Mouse (Mus musculus) forebrain, embryonic 13.5 days (tissue): ENCODE measurements around the gene Sdr9c7. TPM values are rescaled to one million over a fixed set of nuclear protein-coding genes. Genes with fewer than 3 reads are reported as not detected.
"Not testable (repeated sequence)": the region's sequence is repeated elsewhere in the genome, so short reads cannot be mapped to it uniquely, and the experiment has no call there.

Experiments used
- ATAC-seq: fragments of 200-750 bp; cut with Nextera tagmentation; 2 replicates; pipeline ENCODE4 v1.8.0; 2017
- H3K27ac ChIP-seq: fragments of 300-500 bp; sonication (generic); 2 replicates; pipeline ENCODE4 v1.5.1; 2015; ENCODE audit warnings: inconsistent platforms, mild to moderate bottlenecking, moderate library complexity
- H3K27me3 ChIP-seq: fragments of 300-500 bp; sonication (generic); 2 replicates; pipeline ENCODE4 v1.6.1; 2015; ENCODE audit warnings: mild to moderate bottlenecking, inconsistent platforms
- H3K36me3 ChIP-seq: fragments of 300-500 bp; sonication (generic); 2 replicates; pipeline ENCODE4 v1.6.1; 2015; ENCODE audit warnings: mild to moderate bottlenecking, inconsistent platforms; ENCODE audit not compliant: poor library complexity, severe bottlenecking
- H3K4me1 ChIP-seq: fragments of 300-500 bp; sonication (generic); 2 replicates; pipeline ENCODE4 v1.6.1; 2015; ENCODE audit warnings: inconsistent platforms
- H3K4me2 ChIP-seq: fragments of 300-500 bp; sonication (generic); 2 replicates; pipeline ENCODE4 v1.6.1; 2015; ENCODE audit warnings: inconsistent platforms, mild to moderate bottlenecking, moderate library complexity
- H3K4me3 ChIP-seq: fragments of 300-500 bp; sonication (generic); 2 replicates; pipeline ENCODE4 v1.5.1; 2015; ENCODE audit warnings: mild to moderate bottlenecking, inconsistent platforms
- H3K9ac ChIP-seq: fragments of 300-500 bp; sonication (generic); 2 replicates; pipeline ENCODE4 v1.6.1; 2015; ENCODE audit warnings: mild to moderate bottlenecking, inconsistent platforms
- H3K9me3 ChIP-seq: fragments of 300-500 bp; sonication (generic); replicated peaks from 2 replicates; pipeline ENCODE4 v1.6.1; 2016; ENCODE audit warnings: inconsistent platforms
- WGBS: fragments of 180-500 bp; shearing (Covaris S2); methylation state at CpG from one replicate; pipeline ENCODE4 v1.1.7; 2015; 5-methylcytosine and 5-hydroxymethylcytosine counted together
- polyA plus RNA-seq: library from polyadenylated mRNA; unstranded; fragments of >200 nt; fragmentation: Nextera tagmentation; extraction: Ambion mirVana; gene quantifications from 2 replicates; pipeline ENCODE4 v1.2.1, GENCODE M21; 2015

Sdr9c7 gene
- polyA plus RNA-seq, 1 experiment from 2014 or later = not detected

- H3K4me1 ChIP-seq = no peaks in the 10 kb centered on the region
- no peak overlapping the region for H3K4me3 ChIP-seq
- no peaks in the 10 kb centered on the region for H3K27me3 ChIP-seq
- no peak overlapping the region for H3K9ac ChIP-seq
- no peak for ATAC-seq
- no peaks in the 10 kb centered on the region for H3K36me3 ChIP-seq
- 95% methylated on average over 5 of the region's 5 CpGs for WGBS
- no peak overlapping the region for H3K4me2 ChIP-seq
- H3K27ac ChIP-seq = no peak overlapping the region
- no peaks in the 10 kb centered on the region for H3K9me3 ChIP-seq
Measured at GRCm38 (mm10) chr10:127917651-127918050, 19.3 kb downstream of the Sdr9c7 start.

GRCm38 (mm10) chr10:127922241-127922640 lies 23.9 kb downstream of the Sdr9c7 start:
- Histone ChIP-seq H3K9me3 (no peaks in the 10 kb centered on the region), H3K27me3 (no peaks in the 10 kb centered on the region), H3K4me3 (no peak overlapping the region), H3K4me1 (no peaks in the 10 kb centered on the region; the same call in 1 of the 2 replicates), H3K36me3 (no peaks in the 10 kb centered on the region), H3K4me2 (no peak overlapping the region), H3K27ac (no peak overlapping the region), H3K9ac (no peak overlapping the region)
- ATAC-seq = no peak
- 83% methylated on average over 1 of the region's 1 CpGs for WGBS

DNA sequence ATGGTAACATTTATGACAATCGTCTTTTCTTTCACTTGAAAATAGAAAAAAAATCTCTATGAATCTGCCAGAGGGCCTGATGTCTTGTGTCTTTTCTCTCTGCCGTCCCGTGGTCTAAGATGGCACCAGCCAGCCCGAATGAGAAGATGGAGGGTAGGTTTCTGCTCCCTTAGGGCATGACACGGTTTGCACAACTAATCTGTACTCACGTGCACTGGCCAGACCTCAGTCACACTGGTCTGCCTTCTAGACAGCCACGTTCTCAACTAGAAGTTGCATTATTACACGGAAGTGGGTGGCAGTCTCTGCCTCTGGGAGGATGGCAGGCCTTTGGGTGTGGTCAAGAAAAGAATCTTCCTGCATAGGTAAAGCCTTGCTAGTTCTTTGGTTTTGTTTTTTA lies 24.7 kb downstream of the Sdr9c7 start:
- Histone ChIP-seq H3K27ac (no peak overlapping the region), H3K9ac (no peak overlapping the region), H3K4me2 (no peak overlapping the region), H3K36me3 (no peaks in the 10 kb centered on the region), H3K4me1 (no peaks in the 10 kb centered on the region; the same call in 1 of the 2 replicates), H3K9me3 (no peaks in the 10 kb centered on the region), H3K4me3 (no peak overlapping the region), H3K27me3 (no peaks in the 10 kb centered on the region)
- WGBS = 93% methylated on average over 8 of the region's 8 CpGs
- ATAC-seq = no peak

DNA sequence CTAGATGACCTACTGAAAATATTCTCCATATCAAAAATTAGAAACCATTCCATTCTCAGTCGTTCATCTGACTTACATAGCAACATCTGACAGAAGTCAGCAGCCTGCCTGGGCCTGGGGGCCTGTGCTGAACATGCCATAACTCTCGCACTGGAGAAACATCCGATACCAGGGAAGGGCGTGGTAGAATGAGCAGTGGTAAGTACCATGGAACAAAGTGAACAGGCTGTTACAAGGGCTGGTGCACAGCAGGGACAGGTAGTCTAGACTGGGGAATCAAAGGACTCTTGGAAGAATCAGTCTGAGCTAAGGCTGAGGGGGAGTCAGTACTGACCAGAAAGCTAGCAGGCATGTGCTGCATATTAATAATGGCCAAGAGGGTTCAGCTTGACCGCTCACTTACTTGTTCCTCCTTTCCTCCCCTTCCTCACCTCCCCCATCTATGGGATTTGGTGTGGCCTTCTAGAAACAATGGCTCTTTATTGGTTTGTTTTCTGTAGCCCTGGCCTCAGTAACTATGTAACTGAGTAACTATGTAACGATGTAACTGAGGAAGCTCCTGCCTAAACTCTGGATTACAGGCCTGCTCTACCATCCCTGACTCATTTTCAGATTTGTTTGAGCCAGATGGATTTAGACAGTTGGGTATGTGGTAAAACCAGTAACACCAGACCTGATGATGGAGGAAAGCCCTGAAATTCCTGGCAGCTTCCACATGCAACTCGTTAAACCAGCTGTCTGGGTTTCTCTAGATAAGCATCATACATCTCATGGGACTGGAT lies 26.5 kb downstream of the Sdr9c7 start:
- no peaks in the 10 kb centered on the region for H3K9me3 ChIP-seq
- H3K36me3 ChIP-seq = no peaks in the 10 kb centered on the region
- H3K4me2 ChIP-seq = no peak overlapping the region
- H3K4me3 ChIP-seq = no peak overlapping the region
- no peaks in the 10 kb centered on the region for H3K27me3 ChIP-seq
- 73% methylated on average over 7 of the region's 7 CpGs for WGBS
- no peak for ATAC-seq
- H3K9ac ChIP-seq = no peak overlapping the region
- H3K27ac ChIP-seq = no peak overlapping the region
- no peaks in the 10 kb centered on the region; the same call in 1 of the 2 replicates for H3K4me1 ChIP-seq

GRCm38 (mm10) chr10:127927737-127928136 lies 29.4 kb downstream of the Sdr9c7 start:
- Histone ChIP-seq H3K4me2 (no peak overlapping the region), H3K4me3 (no peak overlapping the region), H3K27ac (no peak overlapping the region), H3K9me3 (no peaks in the 10 kb centered on the region), H3K4me1 (no peaks in the 10 kb centered on the region; the same call in 1 of the 2 replicates), H3K36me3 (no peaks in the 10 kb centered on the region), H3K9ac (no peak overlapping the region), H3K27me3 (no peaks in the 10 kb centered on the region)
- 77% methylated on average over 2 of the region's 2 CpGs for WGBS
- ATAC-seq = no peak

DNA sequence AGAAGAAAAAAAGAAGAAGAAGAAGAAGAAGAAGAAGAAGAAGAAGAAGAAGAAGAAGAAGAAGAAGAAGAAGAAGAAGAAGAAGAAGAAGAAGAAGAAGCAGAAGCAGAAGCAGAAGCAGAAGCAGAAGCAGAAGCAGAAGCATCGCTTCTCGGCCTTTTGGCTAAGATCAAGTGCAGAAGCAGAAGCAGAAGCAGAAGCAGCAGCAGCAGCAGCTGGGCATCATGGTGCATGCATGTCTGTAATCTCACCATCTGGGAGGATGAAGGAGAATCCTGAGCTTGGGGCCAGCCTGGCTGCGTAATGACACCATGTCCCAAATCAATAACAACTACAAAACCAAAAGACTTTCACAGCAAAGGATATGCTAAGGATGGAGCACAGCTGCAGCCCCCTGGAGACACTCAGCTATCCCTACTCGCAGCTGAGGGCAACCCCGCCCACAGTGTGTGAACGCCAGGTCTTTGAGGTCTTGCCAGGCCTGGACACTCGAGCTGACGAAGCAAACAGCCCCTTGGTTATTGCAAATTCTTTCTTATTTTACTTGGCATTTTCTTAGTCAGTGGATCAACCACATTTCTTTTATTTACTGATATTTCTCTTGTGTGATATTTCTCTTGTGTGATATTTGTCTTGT lies 34.1 kb downstream of the Sdr9c7 start:
- H3K9ac ChIP-seq = no peak overlapping the region
- no peak overlapping the region for H3K4me2 ChIP-seq
- no peak overlapping the region for H3K27ac ChIP-seq
- H3K4me3 ChIP-seq = no peak overlapping the region
- H3K36me3 ChIP-seq = no peaks in the 10 kb centered on the region
- no peaks in the 10 kb centered on the region for H3K4me1 ChIP-seq
- H3K9me3 ChIP-seq = no peaks in the 10 kb centered on the region
- no peaks in the 10 kb centered on the region for H3K27me3 ChIP-seq
- no peak for ATAC-seq
- WGBS = 74% methylated on average over 8 of the region's 8 CpGs

GRCm38 (mm10) chr10:127936271-127936670 lies 38.0 kb downstream of the Sdr9c7 start:
- no peak overlapping the region for H3K4me3 ChIP-seq
- no peak overlapping the region for H3K9ac ChIP-seq
- H3K27me3 ChIP-seq = no peaks in the 10 kb centered on the region
- H3K27ac ChIP-seq = no peak overlapping the region
- no peak overlapping the region for H3K4me2 ChIP-seq
- no peaks in the 10 kb centered on the region for H3K4me1 ChIP-seq
- no peak for ATAC-seq
- WGBS = 43% methylated on average over 8 of the region's 8 CpGs
- no peaks in the 10 kb centered on the region for H3K9me3 ChIP-seq
- H3K36me3 ChIP-seq = no peaks in the 10 kb centered on the region

DNA sequence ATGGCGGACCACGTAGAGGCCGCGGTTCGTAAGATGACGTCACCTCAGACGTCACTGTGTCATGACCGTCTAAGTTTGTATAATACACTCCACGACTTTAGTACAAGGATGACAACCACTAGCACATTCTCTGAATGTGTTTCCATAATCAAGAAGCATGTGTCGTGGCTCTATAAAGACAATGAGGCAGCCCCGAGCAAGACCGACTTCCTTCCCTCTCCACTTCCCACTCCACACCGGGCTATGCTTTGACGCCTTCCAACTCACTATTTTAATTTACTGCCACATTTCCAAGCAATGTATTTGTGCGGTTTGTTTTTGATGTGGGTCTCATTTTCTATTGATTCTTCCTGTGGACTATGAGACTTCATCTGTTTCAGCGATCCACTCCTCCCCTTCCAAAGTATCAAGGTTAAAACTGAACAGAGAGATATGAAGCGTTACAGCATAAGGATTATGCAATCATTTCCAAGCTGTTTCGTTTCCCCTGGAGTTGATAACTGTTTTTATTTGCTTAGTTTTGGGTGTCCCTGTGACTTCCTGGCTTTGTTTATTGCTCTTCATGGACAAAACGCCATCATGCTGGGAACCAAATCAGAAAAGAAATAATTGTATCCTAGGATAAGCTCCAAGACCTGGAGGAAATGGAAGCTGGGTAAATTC lies 38.6 kb downstream of the Sdr9c7 start:
- H3K27me3 ChIP-seq = no peaks in the 10 kb centered on the region
- H3K27ac ChIP-seq = no peak overlapping the region
- no peak for ATAC-seq
- H3K36me3 ChIP-seq = no peaks in the 10 kb centered on the region
- H3K4me2 ChIP-seq = no peak overlapping the region
- no peaks in the 10 kb centered on the region for H3K9me3 ChIP-seq
- no peaks in the 10 kb centered on the region for H3K4me1 ChIP-seq
- H3K4me3 ChIP-seq = no peak overlapping the region
- H3K9ac ChIP-seq = no peak overlapping the region
- WGBS = 87% methylated on average over 19 of the region's 19 CpGs

- Histone ChIP-seq H3K36me3 (no peaks in the 10 kb centered on the region), H3K27me3 (no peaks in the 10 kb centered on the region), H3K4me1 (no peaks in the 10 kb centered on the region), H3K27ac (no peak overlapping the region), H3K9me3 (no peaks in the 10 kb centered on the region), H3K4me3 (no peak overlapping the region), H3K9ac (no peak overlapping the region), H3K4me2 (no peak overlapping the region)
- 10% methylated on average over 2 of the region's 2 CpGs for WGBS
- ATAC-seq = no peak
Measured at GRCm38 (mm10) chr10:127937428-127938010, 39.2 kb downstream of the Sdr9c7 start.

DNA sequence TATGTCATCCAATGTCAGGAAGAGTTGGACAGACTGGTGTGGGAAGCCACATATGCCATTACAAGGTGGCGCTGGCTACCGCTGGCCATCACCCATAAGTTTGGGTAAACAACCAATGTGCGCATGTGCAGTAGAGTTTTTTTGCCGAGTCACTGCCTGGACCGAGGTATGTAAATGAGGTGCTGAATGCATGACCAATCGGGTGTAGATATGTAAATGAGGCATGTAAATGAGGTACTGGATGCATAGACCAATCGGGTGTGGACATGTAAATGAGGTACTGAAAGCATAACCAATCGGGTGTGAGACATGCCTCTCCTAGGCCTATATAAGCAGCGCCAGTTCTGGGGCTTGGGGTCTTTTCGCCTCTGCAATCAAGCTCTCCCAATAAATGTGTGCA lies 41.3 kb downstream of the Sdr9c7 start:
- H3K4me2 ChIP-seq, H3K9me3 ChIP-seq, H3K9ac ChIP-seq, H3K4me1 ChIP-seq, H3K4me3 ChIP-seq, H3K36me3 ChIP-seq, H3K27me3 ChIP-seq, H3K27ac ChIP-seq, ATAC-seq: not testable (repeated sequence)
- WGBS = 93% methylated on average over 10 of the region's 10 CpGs

DNA sequence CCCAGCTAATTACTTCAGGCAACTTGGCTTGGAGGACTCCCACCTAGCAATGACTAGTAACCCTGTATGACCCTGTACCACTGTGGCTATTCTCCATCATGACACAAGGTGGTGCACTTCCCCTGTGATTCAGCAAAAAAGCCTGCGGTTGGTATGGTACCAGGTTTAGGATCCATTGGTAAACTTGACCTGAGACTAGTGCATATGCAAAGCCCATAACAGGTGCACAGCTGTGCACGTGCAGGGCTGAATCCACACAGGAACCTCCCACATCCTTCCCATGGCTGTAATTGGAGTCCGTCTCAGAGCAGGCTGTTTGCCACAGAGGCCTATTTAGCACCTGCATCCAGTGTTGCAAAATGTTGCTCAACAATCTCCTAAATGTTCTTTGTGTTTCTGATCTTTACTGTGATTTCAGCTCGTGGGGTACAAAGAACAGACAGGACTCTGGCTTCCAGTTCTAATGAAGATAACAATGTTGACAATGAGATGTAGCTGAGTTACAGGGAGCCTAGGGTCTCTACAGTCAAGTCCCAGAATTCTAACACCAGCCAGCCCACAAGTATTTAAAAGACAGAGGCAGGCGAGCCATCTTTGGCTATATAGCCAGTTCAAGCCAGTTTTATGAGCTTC lies 47.2 kb downstream of the Sdr9c7 start:
- H3K4me2 ChIP-seq = no peak overlapping the region
- WGBS = 30% methylated on average over 5 of the region's 5 CpGs
- peak; percentile 59; the same call in 1 of the 2 replicates for ATAC-seq
- no peaks in the 10 kb centered on the region for H3K9me3 ChIP-seq
- H3K4me1 ChIP-seq = no peaks in the 10 kb centered on the region
- no peak overlapping the region for H3K9ac ChIP-seq
- H3K27ac ChIP-seq = no peak overlapping the region
- H3K27me3 ChIP-seq = no peaks in the 10 kb centered on the region
- no peak overlapping the region for H3K4me3 ChIP-seq
- no peaks in the 10 kb centered on the region for H3K36me3 ChIP-seq
